Mouse (Mus musculus) Muller cell, postnatal 12 days (primary cell): ENCODE results near the gene Otub1.

Source experiments
- DNase-seq: peaks from one replicate; pipeline ENCODE4 v3.0.0-alpha.2; 2015; ENCODE audit errors: inconsistent ontology term

The Otub1 gene

DNA sequence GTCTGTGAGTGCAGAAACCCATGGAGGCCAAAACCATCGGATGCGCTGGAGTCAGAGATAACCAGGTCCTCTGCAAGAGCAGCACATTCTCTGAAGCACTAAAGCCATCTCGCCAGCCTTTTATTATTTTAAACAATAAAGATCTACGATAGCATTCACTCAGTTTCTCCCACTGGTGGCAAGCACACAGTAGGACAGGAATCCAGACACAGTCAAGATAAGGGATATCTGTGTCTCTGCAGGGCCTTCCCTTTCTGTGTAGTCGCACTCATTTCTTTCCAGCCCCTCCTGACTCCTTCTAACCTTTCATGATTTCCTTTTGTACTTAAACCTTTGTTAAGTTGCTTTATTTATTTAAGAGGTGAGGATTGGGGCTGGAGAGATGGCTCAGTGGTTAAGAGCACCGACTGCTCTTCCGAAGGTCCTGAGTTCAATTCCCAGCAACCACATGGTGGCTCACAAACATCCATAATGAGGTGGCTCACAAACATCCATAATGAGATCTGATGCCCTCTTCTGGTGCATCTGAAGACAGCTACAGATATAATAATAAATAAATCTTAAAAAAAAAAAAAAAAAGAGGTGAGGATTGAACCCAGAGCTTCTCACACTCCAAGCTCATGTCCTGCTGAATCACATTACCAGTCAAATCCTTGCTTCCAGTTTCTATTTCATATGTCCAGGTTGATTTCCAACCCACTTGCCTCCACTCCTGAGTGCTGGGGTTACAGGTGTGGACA is 4.0 kb upstream of the Otub1 start:
- no peak for DNase-seq

DNA sequence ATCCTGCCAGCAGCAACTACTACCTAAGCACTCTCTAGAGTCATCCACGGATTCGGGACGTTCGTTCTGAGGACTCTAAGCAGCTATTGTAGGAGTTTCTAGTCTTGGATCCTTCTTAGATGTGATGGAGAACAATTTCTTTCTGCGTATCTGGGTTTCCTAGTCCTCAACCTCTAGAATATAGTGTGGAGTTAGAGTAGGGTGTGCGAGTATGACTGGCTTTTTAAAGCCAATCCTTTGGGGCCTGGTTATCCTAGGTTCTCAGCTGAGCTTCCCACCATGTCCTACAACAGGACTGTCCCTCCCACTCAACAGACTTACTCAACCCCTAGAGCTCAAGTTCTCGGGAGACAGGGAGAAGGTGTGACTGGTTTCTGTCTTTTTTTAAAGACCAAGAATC is 790 bp downstream of the Otub1 start:
- no peak for DNase-seq

DNA sequence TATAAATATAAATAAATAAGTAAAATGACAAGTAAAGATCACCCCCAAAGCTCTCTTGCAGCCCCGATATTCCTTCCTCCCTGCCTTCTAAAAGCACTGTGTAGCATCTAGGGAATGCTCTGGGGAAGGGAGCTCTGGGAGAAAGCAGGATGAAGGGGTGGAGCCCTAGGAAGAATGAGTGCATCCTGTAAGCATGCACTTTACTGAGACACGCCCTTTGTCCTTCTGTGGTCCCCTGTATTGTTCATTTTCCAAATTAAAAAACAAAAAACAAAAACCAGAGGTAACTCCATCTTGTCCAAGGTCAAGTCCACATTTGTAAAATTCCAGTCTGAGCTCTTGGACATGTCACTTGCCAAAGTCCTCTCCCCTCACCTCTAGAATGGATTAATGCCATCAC is 1.2 kb downstream of the Otub1 start:
- DNase-seq, result peak; percentile 20

DNA sequence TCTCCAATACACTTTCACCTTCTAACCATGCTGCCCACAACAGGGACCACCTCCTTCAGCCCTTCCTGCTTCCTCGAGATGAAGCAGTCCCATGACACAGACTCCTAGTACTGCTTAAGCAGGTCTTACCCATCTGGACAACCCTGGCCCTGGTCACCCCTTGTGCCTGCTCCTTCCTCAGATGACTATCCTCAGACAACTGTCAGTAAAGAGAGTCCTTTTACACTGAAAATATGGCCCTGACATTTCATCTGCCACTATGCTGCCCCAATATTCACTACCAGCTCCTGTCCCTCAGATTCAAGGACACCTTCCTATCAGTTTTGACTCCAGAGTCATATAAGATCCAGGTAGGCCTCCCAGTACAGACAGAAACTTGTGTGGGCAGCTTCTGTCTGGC is 5.7 kb downstream of the Otub1 start:
- DNase-seq, result no peak

DNA sequence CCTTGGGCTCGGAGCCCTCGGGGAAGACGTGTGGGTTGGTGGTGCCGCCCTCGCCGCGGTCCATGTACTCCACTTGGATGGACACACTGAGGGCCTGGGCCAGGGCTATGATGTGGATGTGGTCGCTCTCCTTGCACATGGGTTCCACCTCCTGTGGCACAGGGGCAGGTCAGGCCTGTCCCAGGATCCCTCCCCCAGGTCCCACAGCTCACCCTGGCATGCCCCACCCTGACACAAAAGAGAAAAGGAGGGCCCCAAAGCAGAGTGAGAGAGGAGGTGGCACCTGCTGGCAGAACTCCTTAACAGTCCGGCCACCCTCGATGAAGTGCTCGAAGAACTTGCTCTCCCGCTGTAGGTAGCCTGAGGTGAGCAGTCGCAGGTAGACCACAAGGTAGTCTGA is 7.0 kb downstream of the Otub1 start:
- no peak for DNase-seq

DNA sequence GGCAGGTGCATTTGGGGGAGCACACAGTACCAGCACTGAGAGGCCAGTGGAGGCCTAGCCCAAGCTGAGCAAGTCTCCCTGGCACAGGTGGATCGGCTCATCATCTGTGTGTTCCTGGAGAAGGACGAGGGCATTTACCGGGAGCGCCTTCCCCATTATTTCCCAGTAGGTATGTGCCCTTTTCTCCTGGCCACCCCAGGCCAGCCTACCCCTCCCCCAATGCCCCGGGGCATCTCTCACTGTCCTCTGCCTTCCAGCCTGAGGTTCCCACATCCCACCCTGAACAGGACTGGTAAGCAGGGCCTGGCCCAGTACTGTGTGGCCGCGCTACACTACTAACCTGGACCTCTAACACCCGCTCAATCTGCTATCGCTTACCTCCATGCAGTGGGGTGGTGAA is 8.7 kb downstream of the Otub1 start:
- DNase-seq, result no peak

DNA sequence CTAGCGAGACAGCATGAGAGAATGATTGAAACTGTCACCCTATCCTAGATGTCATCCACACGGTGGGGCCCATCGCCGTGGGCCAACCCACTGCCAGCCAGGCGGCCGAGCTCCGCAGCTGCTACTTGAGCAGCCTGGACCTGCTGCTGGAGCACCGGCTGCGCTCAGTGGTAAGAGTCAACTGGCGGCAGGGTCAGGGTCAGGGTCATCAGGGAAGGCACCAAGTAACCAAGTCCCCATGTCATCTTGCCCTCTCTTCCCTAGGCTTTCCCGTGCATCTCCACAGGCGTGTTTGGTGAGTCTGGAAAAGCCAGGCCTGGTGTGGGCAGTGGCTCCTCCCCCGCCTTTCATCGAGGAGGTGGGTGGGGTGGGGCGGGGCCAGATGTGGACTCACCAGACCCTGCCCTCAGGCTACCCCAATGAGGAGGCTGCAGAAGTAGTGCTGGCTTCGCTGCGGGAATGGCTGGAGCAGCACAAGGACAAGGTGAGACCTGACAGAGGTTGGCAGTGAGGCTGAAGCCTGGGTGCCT is 9.3 kb downstream of the Otub1 start:
- DNase-seq, result peak; percentile 58

DNA sequence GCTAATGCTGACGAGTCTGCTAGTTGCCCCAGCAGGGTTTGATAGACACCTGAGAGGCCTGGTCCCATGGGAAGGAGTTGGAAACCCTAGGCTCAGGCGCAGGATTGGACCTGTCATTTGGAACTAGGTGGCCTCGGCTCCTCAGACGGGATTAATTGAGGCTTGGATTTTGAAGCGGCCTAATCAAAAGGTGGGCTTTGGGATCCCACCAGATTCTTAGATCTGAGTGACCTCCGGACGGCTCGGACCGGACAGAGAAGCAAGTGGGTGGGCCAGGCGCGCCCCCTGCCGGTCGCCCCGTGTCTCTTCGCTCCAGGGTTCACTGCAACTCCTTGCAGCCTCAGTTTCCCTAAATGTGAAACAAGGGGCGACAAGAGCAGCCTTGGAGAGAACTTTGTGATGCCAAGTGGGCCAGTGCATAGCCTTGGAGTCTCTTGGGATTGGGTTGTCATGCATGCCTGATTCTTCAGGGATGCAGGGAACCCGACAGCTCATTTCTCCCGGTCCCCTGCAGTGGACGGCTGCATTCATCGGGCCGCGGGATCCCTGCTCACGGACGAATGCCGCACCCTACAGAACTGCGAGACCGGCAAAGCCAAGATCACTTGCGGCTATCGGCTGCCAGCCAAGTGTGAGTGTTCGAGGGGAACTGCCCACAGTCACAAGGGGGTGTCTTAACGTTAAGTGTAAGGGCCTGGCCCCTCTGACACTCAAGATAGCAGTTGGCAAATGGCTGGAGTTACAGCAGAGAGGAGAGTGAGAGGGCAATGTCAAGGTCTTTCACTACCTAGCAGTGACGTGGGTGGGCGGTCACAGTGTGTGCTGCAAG is 10.0 kb downstream of the Otub1 start:
- DNase-seq, result peak; percentile 62

DNA sequence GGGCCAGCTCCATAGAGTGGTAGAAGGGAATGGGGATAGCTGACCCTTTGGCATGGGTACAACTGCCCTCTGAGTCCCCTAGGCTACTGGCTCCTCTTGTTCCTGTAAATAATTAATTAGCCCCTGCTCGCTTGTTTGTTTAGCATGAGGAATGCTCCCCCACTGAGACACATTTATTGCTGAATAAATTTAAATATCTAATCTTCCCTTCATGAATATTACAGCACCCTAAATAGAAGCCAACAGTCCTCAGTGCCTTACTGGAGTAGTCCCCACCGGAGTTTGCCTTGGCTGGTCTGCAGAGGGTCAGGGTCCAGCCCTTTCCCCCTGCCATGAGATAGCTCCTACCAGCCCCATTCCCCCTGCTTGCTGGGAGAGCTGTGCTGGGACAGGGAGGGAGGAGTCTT is 13.6 kb downstream of the Otub1 start:
- DNase-seq, result no peak

DNA sequence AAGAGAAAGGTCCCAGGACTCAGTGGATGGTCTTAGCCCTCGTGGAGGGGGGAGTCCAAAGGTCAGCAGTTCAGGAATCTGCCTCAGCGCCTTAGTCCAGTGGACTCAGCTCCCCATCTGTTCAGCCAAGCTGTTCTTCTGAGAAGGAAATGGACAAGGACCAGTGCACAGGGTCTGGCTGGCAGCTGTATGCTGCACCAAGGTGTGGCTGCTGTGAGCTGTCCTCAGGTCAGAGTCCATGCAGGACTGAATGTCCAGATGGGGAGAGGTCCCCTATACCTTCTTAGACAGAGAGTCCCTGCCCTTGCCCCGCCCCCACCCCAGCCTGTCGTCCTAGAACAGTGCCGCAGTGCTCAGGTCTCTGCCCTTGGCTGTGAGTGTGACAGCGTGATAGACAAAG is 14.5 kb downstream of the Otub1 start:
- no peak for DNase-seq

DNA sequence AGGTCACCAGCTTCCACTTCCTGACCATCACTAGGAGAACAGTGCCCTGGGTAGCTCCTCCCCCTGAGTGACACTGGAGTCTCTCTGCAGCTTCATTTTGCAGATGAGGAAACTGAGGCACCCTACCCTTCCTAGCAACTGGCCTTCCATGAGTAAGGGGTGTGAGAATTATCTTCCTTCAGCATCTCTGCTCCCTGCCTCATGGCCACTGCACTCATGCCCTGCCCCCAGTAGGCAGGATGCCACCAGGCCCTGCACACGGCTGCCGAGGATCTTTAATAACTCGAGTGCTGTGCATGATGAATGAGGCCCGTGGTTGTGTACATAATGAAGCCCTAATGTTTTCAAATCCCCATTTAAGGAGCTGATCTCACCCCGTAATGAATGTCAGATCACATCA is 15.1 kb downstream of the Otub1 start:
- DNase-seq, result no peak

DNA sequence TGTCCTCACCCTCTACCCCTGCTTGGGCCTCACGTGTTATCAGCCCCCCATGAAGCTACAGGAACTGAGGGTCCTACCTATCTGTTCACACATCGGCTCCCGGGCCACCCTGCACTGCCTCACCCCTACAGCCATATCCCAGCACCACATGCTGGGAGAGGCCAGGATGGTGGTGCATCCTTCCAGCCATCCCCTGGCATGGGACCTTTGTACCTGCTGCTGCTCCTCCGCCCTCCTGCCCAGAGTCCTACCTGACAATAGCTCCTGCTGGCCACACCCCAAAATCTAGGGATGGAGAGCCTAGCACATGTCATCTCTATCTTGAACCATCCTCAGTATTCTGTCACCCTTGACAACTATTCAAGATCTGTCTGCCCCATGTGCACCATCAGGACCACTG is 17.1 kb downstream of the Otub1 start:
- DNase-seq, result no peak

DNA sequence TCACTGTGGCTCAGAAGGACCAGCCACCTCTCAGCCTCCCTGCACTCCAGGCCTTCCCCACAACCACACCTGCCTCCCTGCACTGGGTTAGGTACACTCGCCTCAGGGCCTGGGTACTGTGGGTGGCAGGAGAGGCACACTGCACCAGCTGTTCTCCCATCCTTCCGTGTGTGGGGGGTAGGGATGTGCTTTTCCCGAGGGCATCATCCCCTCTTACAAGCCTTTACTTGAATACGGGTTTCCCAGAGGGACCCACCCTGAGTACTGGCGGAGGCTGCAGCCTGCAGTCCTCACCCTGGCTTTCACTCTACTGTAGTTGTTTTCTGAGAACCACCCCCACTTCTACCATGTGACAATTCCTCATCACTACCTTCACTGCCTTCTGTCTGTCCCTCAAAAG is 19.0 kb downstream of the Otub1 start:
- DNase-seq, result no peak

DNA sequence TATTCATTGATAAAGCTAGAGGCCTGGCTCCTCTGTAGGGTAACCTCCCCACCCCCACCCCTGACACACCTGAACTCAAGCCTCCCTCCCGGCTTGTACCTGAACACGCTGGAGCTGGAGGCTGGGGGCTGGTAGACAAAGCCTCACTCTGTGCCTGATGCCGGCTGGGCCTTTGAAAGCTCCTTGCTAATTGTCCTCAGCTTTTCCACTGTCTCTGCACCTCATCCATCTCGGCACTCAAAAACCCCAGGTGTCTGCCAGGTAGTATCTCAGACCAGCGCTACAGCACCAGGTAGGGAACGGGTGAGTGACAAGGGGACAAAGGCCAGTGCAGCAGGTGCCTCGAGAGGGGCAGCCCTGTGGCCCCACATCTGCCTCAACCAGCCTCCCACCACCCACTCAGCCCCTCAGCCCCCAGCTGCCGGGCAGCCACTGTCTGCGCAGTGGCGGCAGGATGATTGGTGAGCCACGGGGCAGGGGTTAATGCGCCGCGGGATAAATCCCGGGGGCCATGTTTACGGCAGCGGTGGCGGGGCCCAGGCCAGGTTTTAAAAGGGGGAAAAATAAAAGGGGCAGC is 20.3 kb downstream of the Otub1 start:
- no peak for DNase-seq

DNA sequence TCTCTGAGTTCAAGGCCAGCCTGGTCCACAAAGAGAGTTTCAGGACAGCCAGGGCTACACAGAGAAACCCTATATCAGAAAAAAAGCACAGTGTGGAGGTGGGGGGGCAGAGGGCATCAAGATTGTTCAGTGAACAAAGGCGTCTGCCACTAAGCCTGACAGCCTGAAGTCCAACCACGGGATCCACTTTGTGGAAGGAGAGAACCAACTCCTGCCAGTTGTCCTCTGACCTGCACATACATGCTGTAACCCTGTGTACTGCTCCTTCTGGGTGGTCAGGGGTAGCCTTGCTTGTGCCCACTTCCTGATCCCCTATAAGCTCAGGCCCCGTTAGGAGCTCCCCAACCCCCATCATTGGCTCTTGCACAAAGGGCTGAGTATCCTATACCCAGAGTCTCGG is 21.1 kb downstream of the Otub1 start:
- no peak for DNase-seq

DNA sequence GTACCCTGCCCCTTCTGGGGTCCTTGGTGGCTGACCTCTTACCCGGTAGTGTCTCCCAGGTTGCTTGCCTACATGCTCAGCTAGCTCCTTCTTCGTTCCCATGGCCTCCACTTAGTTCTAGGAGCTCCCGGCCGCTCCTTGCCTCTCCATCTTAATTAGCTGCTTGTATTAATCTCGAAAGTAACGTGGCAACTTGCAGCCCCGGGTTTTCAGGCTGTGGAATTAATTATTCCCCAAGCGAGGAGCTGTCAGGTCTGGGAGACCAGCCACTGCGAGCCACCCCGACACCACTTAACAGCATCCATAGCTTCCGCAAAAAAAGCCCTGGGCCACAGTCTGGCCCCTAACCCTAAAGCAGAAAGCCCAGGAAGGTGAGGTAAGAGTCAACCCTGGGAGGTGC is 22.7 kb downstream of the Otub1 start:
- DNase-seq, result no peak

DNA sequence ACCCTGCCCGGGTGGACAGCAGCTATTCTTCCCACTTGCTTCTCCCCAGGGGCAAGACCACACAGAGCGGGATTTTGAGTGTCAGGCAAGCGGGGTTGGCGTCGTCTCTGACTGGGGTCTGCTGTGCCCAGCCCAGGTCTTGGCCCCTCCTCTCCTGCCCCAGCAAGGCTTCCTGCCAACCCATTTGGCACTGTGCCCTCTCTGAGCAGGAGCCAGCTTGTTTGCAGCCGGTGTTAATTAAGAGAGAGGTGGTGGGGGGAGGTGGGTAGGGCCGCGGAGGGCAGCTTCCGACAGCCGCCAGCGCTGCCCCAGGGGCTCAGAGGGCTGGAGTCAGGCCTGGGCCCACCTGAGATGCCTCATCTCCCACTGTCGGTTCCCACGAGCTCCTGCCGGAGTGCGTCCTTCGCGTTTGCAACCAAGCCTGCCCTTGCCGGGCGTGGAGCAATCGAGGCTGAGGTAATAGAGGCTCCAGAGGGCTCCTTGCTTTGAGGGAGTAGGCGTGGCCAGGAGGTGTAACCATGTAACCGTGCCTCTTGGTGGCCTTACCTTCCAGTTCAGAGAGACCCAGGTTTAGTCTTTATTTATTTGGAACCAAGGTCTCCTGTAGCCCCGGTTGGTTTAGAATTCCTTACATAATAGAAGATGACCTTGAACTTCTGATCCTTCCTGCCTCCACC is 23.7 kb downstream of the Otub1 start:
- peak; percentile 75 for DNase-seq

DNA sequence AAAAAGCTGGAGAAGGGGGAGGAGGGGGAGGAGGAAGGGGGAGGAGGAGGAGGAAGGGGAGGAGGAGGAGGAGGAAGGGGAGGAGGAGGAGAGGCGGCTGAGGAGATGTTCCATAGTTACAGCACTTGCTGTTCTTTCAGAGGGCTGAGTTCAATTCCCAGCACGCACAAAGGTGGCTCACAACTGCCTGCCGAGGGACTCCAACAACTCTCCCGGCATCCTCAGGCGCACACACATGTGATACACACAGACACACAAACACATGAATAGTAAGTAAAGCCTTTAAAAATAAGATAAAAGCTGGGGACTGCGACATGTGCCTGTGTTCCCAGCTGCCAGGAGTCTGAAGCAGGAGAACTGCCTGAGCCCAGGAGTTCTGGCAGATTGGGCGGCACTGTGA is 24.6 kb downstream of the Otub1 start:
- DNase-seq, result no peak

DNA sequence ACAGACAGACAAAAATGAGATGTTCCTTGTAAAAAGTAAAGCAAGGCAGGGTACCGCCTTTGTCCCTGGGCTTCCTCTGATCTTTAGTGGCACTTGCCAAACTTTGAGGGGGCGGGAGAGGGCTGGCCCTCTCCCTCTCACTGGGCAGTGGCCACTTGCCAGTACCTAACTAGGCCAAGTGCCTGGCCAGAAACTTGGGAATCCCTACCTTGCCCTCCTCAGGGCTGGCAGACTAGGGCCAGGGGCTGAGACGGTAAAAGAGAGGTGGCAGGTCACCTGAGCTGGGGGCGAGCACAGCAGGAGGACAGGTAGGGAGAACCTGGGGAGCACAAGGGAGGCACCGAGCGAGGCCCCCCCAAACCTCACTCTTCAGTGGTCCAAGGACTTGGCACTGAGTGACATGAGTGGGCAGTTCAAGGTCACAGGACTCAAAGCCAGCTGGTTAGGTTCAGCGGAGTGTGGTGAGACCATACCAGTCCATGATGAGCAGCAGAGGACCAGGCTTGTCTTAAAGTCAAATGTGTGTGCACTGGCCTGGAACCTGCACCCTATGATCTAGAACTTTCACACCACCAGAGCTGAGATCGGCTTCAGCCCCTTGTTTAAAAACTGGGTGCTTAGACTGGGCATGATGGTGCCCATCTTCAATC is 25.2 kb downstream of the Otub1 start:
- DNase-seq, result peak; percentile 52

DNA sequence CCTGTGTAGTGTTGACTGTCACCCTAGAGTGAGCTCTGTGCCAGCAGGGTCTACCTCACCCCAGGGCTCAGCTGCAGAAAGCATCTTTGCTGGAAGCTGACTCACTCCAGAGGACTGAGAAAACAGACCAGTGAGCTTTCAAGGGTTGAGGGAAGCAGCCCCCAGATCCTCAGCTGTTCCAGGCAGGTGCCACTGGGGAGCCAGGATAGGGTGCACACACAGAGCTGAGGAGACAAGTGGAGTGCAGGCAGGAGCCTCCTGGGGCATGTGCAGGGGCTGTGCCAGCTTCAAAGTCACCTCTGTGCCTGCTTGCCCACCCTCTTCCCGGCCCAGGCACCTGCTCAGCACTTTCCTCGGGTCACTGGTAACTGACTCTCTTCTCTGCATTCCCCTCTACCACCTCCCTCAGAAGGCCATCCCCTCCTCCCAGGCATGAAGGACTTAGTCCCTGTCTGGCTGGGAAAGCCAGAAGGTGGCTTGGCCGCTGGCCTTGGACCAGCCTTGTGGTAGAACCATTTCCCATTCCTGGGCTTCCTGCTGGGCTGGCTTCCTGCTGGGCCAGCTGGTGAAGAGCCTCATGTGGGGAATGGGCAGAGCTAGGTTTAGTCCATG is 27.2 kb downstream of the Otub1 start:
- peak; percentile 79 for DNase-seq

DNA sequence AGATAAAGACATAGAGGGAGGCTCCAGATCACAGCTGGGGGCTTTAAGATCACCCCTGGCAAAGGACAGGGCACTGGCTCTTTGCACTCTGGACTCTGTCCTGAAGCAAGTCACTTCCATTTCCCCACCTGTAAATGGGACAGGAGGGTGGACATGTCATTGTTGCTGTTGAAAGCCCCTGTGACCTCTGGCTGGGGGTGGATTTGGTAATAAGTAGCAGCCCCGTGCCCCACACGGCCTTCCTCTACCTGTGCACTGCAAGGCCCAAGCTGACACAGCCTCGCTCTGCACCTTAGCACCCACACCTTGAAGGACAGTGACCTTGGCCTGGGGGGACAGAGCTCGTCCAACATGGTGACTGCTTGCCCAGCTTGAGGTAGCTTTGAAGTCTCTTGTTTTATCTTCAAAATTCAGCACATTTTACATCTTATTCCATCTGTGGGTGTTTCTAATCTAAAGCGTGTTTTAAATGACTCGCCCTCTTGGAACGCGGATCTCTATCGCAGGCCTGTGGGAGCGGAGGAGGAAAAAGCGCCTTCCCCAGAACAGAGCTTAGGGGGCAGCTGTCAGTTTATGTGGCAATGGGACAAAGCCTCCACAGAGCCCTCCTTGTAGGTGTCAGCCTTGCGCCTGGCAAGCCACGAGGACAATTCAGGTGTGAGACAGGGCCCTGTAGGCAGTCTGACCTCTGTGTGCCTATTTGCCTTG is 28.2 kb downstream of the Otub1 start:
- no peak for DNase-seq
